Comparison of ENCODE assay signal across 7 mouse cellular contexts in the genomic region with DNA sequence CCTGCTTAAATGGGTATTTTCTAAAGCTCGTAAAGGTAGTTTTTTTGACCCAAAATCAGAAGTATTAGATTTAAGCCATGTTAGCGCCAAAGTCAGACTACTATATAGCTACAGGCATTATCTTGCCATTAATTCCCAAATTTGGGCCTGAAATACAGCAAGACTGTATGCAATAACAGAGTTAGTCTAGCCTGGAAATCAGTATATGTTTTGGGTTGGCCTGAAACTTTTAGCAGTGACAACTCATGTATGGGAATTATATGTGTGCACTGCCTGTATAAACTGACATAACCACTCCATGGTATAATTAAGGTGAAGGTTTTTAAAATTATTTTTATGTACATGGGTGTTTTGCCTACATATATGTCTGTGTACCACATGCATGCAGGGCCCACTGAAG. TPM values are rescaled to one million over a fixed set of nuclear protein-coding genes. Genes with fewer than 3 reads are reported as not detected.
A peak's percentile ranks its signal among the peaks of the same experiment; 100 is the strongest.
DNase-seq lines count a peak whose midpoint lies in the region; ATAC-seq lines count a peak whose summit lies in the region.

A gene (minus strand): TSS at position 101 of the 400 bp plus-strand sequence.

- H3K27ac ChIP-seq in forebrain, embryonic 11.5 days (ENCODE audit: low read depth, low read length) = peak within 1 kb of the TSS; percentile 71
- H3K27ac ChIP-seq in liver, embryonic 11.5 days (ENCODE audit: low read depth, low read length) = peak within 1 kb of the TSS; percentile 57
- H3K27ac ChIP-seq in stomach, embryonic 16.5 days (ENCODE audit: low read length) = peak within 1 kb of the TSS; percentile 89

- H3K9me3 ChIP-seq in forebrain, embryonic 11.5 days (ENCODE audit: control insufficient read depth, low read length) = no peaks in the 10 kb centered on the region
- no peaks in the 10 kb centered on the region for H3K9me3 ChIP-seq in liver, embryonic 11.5 days (ENCODE audit: control insufficient read depth, low read length)
- no peaks in the 10 kb centered on the region for H3K9me3 ChIP-seq in stomach, embryonic 16.5 days (replicated peaks; ENCODE audit: control insufficient read depth, low read length)

- no peaks in the 10 kb centered on the region for H3K27me3 ChIP-seq in forebrain, embryonic 11.5 days (ENCODE audit: control insufficient read depth, insufficient read depth, low read length)
- no peaks in the 10 kb centered on the region for H3K27me3 ChIP-seq in liver, embryonic 11.5 days (replicated peaks; ENCODE audit: control insufficient read depth, insufficient read depth, low read length)
- H3K27me3 ChIP-seq in stomach, embryonic 16.5 days (ENCODE audit: control insufficient read depth, insufficient read depth, low read length) = no peaks in the 10 kb centered on the region

- no peaks in the 10 kb centered on the region; the same call in 1 of the 2 replicates for H3K36me3 ChIP-seq in forebrain, embryonic 11.5 days (ENCODE audit: control insufficient read depth, insufficient read depth, low read length)
- peaks cover 11% of the 10 kb centered on the region; the same call in 1 of the 2 replicates for H3K36me3 ChIP-seq in liver, embryonic 11.5 days (ENCODE audit: control insufficient read depth, insufficient read depth, low read length)
- peaks cover 20% of the 10 kb centered on the region for H3K36me3 ChIP-seq in stomach, embryonic 16.5 days (ENCODE audit: control insufficient read depth, insufficient read depth, low read length)

- H3K4me3 ChIP-seq in forebrain, embryonic 11.5 days (ENCODE audit: low read depth, low read length) = peak within 1 kb of the TSS; percentile 90
- H3K4me3 ChIP-seq in liver, embryonic 11.5 days (ENCODE audit: low read depth, low read length) = peak within 1 kb of the TSS; percentile 78
- peak within 1 kb of the TSS; percentile 72 for H3K4me3 ChIP-seq in stomach, embryonic 16.5 days (replicated peaks; ENCODE audit: low read length)

- WGBS in forebrain, embryonic 11.5 days = 79% methylated on average over 2 of the region's 2 CpGs
- 90% methylated on average over 2 of the region's 2 CpGs for WGBS in liver, embryonic 11.5 days
- 91% methylated on average over 2 of the region's 2 CpGs for WGBS in stomach, embryonic 16.5 days

- H3K4me1 ChIP-seq in forebrain, embryonic 11.5 days (replicated peaks; ENCODE audit: control insufficient read depth, insufficient read depth, low read length) = peaks cover 8% of the 10 kb centered on the region; the same call in 1 of the 2 replicates
- peaks cover 19% of the 10 kb centered on the region for H3K4me1 ChIP-seq in liver, embryonic 11.5 days (replicated peaks; ENCODE audit: control insufficient read depth, insufficient read depth, low read length)
- H3K4me1 ChIP-seq in stomach, embryonic 16.5 days (ENCODE audit: control insufficient read depth, insufficient read depth, low read length) = peaks cover 18% of the 10 kb centered on the region

- H3K4me2 ChIP-seq in forebrain, embryonic 11.5 days (ENCODE audit: low read depth, low read length, severe bottlenecking) = peak within 1 kb of the TSS; percentile 81
- H3K4me2 ChIP-seq in liver, embryonic 11.5 days = peak within 1 kb of the TSS; percentile 97
- peak within 1 kb of the TSS; percentile 87 for H3K4me2 ChIP-seq in stomach, embryonic 16.5 days (ENCODE audit: low read depth, low read length)

- ATAC-seq in forebrain, embryonic 11.5 days (replicated peaks; ENCODE audit: low FRiP score) = no peak
- no peak for ATAC-seq in hematopoietic stem cell, adult 5-6 weeks (replicated peaks in 1 of 2; ENCODE audit: insufficient read depth in 1 of 2, low FRiP score in 2 of 2, low TSS enrichment in 1 of 2, low read depth in 1 of 2, poor library complexity in 2 of 2, severe bottlenecking in 2 of 2)
- no peak for ATAC-seq in liver, embryonic 11.5 days (replicated peaks; ENCODE audit: low FRiP score)
- ATAC-seq in stomach, embryonic 16.5 days (ENCODE audit: insufficient read depth, low FRiP score) = no peak

- DNase-seq in urinary bladder, adult 2 months (ENCODE audit: low spot score) = no peak
- DNase-seq in urinary bladder, postnatal 36 days (ENCODE audit: low spot score in 2 of 2) = no peak
- DNase-seq in forebrain, embryonic 11.5 days (ENCODE audit: low spot score) = no peak
- DNase-seq in liver, embryonic 11.5 days (ENCODE audit: low spot score) = no peak
- DNase-seq in kidney, adult 18-20 months = no peak

- peak within 1 kb of the TSS; percentile 95 for H3K9ac ChIP-seq in forebrain, embryonic 11.5 days (ENCODE audit: low read length)
- peak within 1 kb of the TSS; percentile 78 for H3K9ac ChIP-seq in liver, embryonic 11.5 days (ENCODE audit: low read depth, low read length)
- H3K9ac ChIP-seq in stomach, embryonic 16.5 days (ENCODE audit: low read length) = peak within 1 kb of the TSS; percentile 91

RNA-seq across cellular contexts. Expression of the gene that starts here (rescaled TPM):
- 266 and 278 TPM in 2 replicates for polyA plus RNA-seq in urinary bladder, adult 2 months (2012; rRNA removed)
- 478 and 501 TPM in 2 replicates for polyA plus RNA-seq in forebrain, embryonic 11.5 days (2014; fragmentation: Nextera tagmentation; extraction: Ambion mirVana)
- 48.2 and 118 TPM in 2 replicates for total RNA-seq in hematopoietic stem cell, adult 5-6 weeks (2017)
- polyA plus RNA-seq in liver, embryonic 11.5 days (2014; fragmentation: Nextera tagmentation; extraction: Ambion mirVana) = 528 and 573 TPM in 2 replicates
- 705 and 758 TPM in 2 replicates for polyA plus RNA-seq in stomach, embryonic 16.5 days (2015; fragmentation: Nextera tagmentation; extraction: Ambion mirVana)
